Mouse (Mus musculus): Measurements from ENCODE around the gene Fzd5.

Gene Fzd5

GRCm38 (mm10) chr1:64737502-64738179 lies at the start of gene Fzd5:
Gene Fzd5, minus strand, starts transcription at chr1:64737751.
- DNase-seq, result peak; percentile 97

- DNase-seq, result no peak
These were observed 42.3 kb upstream of the Fzd5 start for GRCm38 (mm10) chr1:64779863-64780262.

GRCm38 (mm10) chr1:64779415-64779814 lies 41.9 kb upstream of the Fzd5 start:
- no peak for DNase-seq

- no peak for DNase-seq
These were observed 35.8 kb upstream of the Fzd5 start for GRCm38 (mm10) chr1:64773305-64773704.

GRCm38 (mm10) chr1:64770169-64770568 lies 32.6 kb upstream of the Fzd5 start:
- no peak for DNase-seq

- DNase-seq, result no peak
These were observed 24.1 kb upstream of the Fzd5 start for GRCm38 (mm10) chr1:64761646-64762045.

- no peak for DNase-seq
These were observed 20.2 kb upstream of the Fzd5 start for GRCm38 (mm10) chr1:64757766-64758165.

- DNase-seq, result no peak
These were observed 19.7 kb upstream of the Fzd5 start for GRCm38 (mm10) chr1:64757254-64757653.

- DNase-seq, result no peak
These were observed 19.1 kb upstream of the Fzd5 start for GRCm38 (mm10) chr1:64756640-64757030.

GRCm38 (mm10) chr1:64755971-64756639 lies 18.6 kb upstream of the Fzd5 start:
- no peak for DNase-seq

- DNase-seq, result no peak
These were observed 17.1 kb upstream of the Fzd5 start for GRCm38 (mm10) chr1:64754658-64755057.

GRCm38 (mm10) chr1:64753668-64754067 lies 16.1 kb upstream of the Fzd5 start:
- no peak for DNase-seq

GRCm38 (mm10) chr1:64753109-64753508 lies 15.6 kb upstream of the Fzd5 start:
- no peak for DNase-seq

- no peak for DNase-seq
These were observed 7.1 kb upstream of the Fzd5 start for GRCm38 (mm10) chr1:64744616-64745015.

- peak; percentile 55 for DNase-seq
These were observed 5.3 kb upstream of the Fzd5 start for GRCm38 (mm10) chr1:64742741-64743408.

- peak; percentile 81 for DNase-seq
These were observed 1.1 kb upstream of the Fzd5 start for GRCm38 (mm10) chr1:64738661-64739082.

GRCm38 (mm10) chr1:64738180-64738555 lies 617 bp upstream of the Fzd5 start:
- DNase-seq, result peak; percentile 59

GRCm38 (mm10) chr1:64736681-64737501 lies 660 bp downstream of the Fzd5 start:
- DNase-seq, result no peak

- DNase-seq, result peak; percentile 74
These were observed 1.5 kb downstream of the Fzd5 start for GRCm38 (mm10) chr1:64735781-64736680.

- DNase-seq, result peak; percentile 66
These were observed 2.5 kb downstream of the Fzd5 start for GRCm38 (mm10) chr1:64734771-64735750.

All from kidney, postnatal 10 days (tissue).